13 mouse cellular contexts compared by ENCODE assay signal in the genomic region with DNA sequence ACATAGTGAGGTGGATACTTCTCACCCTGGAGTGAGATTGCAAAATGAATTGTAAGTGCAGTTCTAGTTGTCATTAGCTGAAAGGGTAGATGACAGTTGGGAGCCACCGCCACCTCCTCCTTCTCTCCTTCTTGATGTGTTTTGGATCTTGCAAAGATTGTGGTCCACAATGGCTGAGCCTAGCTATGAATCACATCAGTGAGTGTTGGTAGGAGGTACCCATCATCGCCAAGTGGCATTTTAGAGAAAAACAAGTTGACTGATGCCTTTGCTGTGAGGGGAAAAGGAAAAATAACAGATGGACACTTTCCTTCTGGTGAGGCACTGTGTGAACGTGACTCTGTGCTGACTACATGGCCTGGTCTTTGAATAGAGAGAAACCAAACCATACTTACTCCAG.
"Had no signal": no experiment of that assay in that cellular context is flagged by ENCODE, and none has a peak within 500 bp of the region (broad histone marks: within the 10 kb centered on the region; RNA-seq: fewer than 3 reads in every experiment).

No protein-coding gene starts in this region.

- DNase-seq: lung, adult 18-20 months; lung, embryonic 14.5 days; lung, postnatal 10 days; lung, postnatal 4 days; midbrain, embryonic 14.5 days; retina, postnatal 1 day; right cerebral cortex, postnatal 14 days; right cerebral cortex, postnatal 4 days; spleen, adult 18-20 months; thymus, adult 18-20 months; thymus, postnatal 14 days; thymus, postnatal 36 days had no signal

- ATAC-seq: midbrain, embryonic 16.5 days had no signal
